Mouse (Mus musculus): ENCODE measurements at regions not wholly inside any gene's neighbourhood (a gene's known extent, or its start where the extent isn't known, plus 50 kb on each side); places are given as distances from the start of the nearest gene placed in this dataset.
A peak's percentile ranks its signal among the peaks of the same experiment; 100 is the strongest.

GRCm38 (mm10) chr2:72785365-72786043 lies 194.7 kb downstream of the Sp3 start:
- WGBS, result 89% methylated on average over 8 of the region's 8 CpGs
- no peak for TF ChIP-seq CTCF (IDR thresholded peaks at IDR 0.05; ENCODE audit: low read depth)
- TF ChIP-seq EP300 (IDR thresholded peaks at IDR 0.05; ENCODE audit: low read depth), result no peak
- Histone ChIP-seq H3K27me3 (ENCODE audit: control insufficient read depth, insufficient read depth, low read length) (no peaks in the 10 kb centered on the region), H3K4me2 (ENCODE audit: low read depth, low read length) (no peak overlapping the region), H3K27ac (ENCODE audit: low read depth) (no peak overlapping the region), H3K9ac (replicated peaks; ENCODE audit: low read depth, low read length) (no peak overlapping the region), H3K9me3 (replicated peaks; ENCODE audit: control insufficient read depth, low read length) (no peaks in the 10 kb centered on the region), H3K36me3 (replicated peaks; ENCODE audit: control insufficient read depth, insufficient read depth, low read length) (no peaks in the 10 kb centered on the region), H3K4me1 (ENCODE audit: control insufficient read depth, insufficient read depth) (peaks cover 9% of the 10 kb centered on the region; the same call in 1 of the 2 replicates), H3K4me3 (ENCODE audit: low read depth, low read length) (no peak overlapping the region)
- no peak for DNase-seq (ENCODE audit: low spot score)
- no peak for ATAC-seq (ENCODE audit: insufficient read depth, low read depth)

- Histone ChIP-seq H3K27me3 (ENCODE audit: control insufficient read depth, insufficient read depth, low read length) (no peaks in the 10 kb centered on the region), H3K4me1 (ENCODE audit: control insufficient read depth, insufficient read depth) (peaks cover 9% of the 10 kb centered on the region; the same call in 1 of the 2 replicates), H3K9ac (replicated peaks; ENCODE audit: low read depth, low read length) (no peak overlapping the region), H3K36me3 (replicated peaks; ENCODE audit: control insufficient read depth, insufficient read depth, low read length) (no peaks in the 10 kb centered on the region), H3K4me2 (ENCODE audit: low read depth, low read length) (no peak overlapping the region), H3K9me3 (replicated peaks; ENCODE audit: control insufficient read depth, low read length) (no peaks in the 10 kb centered on the region), H3K27ac (ENCODE audit: low read depth) (no peak overlapping the region), H3K4me3 (ENCODE audit: low read depth, low read length) (no peak overlapping the region)
- 50% methylated on average over 5 of the region's 5 CpGs for WGBS
- ATAC-seq (ENCODE audit: insufficient read depth, low read depth) (no peak), DNase-seq (ENCODE audit: low spot score) (peak; percentile 48)
- TF ChIP-seq CTCF (IDR thresholded peaks at IDR 0.05; ENCODE audit: low read depth) (no peak), EP300 (IDR thresholded peaks at IDR 0.05; ENCODE audit: low read depth) (no peak)
Measured at GRCm38 (mm10) chr2:72786044-72786737, 194.1 kb downstream of the Sp3 start.

- DNase-seq (ENCODE audit: low spot score) (no peak), ATAC-seq (ENCODE audit: insufficient read depth, low read depth) (no peak)
- Histone ChIP-seq H3K4me3 (ENCODE audit: low read depth, low read length) (no peak overlapping the region), H3K27me3 (ENCODE audit: control insufficient read depth, insufficient read depth, low read length) (no peaks in the 10 kb centered on the region), H3K27ac (ENCODE audit: low read depth) (no peak overlapping the region), H3K9me3 (replicated peaks; ENCODE audit: control insufficient read depth, low read length) (no peaks in the 10 kb centered on the region), H3K36me3 (replicated peaks; ENCODE audit: control insufficient read depth, insufficient read depth, low read length) (no peaks in the 10 kb centered on the region), H3K9ac (replicated peaks; ENCODE audit: low read depth, low read length) (no peak overlapping the region), H3K4me2 (ENCODE audit: low read depth, low read length) (no peak overlapping the region), H3K4me1 (ENCODE audit: control insufficient read depth, insufficient read depth) (peaks cover 9% of the 10 kb centered on the region; the same call in 1 of the 2 replicates)
- TF ChIP-seq EP300 (IDR thresholded peaks at IDR 0.05; ENCODE audit: low read depth) (no peak), CTCF (IDR thresholded peaks at IDR 0.05; ENCODE audit: low read depth) (no peak)
- WGBS, result 80% methylated on average over 3 of the region's 3 CpGs
Measured at GRCm38 (mm10) chr2:72787616-72788015, 192.6 kb downstream of the Sp3 start.

- H3K9me3 ChIP-seq (replicated peaks; ENCODE audit: control insufficient read depth, low read length), result no peaks in the 10 kb centered on the region
- H3K4me3 ChIP-seq (ENCODE audit: low read depth, low read length), result no peak overlapping the region
- no peak for DNase-seq (ENCODE audit: low spot score)
- H3K9ac ChIP-seq (replicated peaks; ENCODE audit: low read depth, low read length), result no peak overlapping the region
- no peaks in the 10 kb centered on the region for H3K36me3 ChIP-seq (replicated peaks; ENCODE audit: control insufficient read depth, insufficient read depth, low read length)
- no peak overlapping the region for H3K4me2 ChIP-seq (ENCODE audit: low read depth, low read length)
- 63% methylated on average over 3 of the region's 3 CpGs for WGBS
- no peaks in the 10 kb centered on the region for H3K27me3 ChIP-seq (ENCODE audit: control insufficient read depth, insufficient read depth, low read length)
- H3K27ac ChIP-seq (ENCODE audit: low read depth), result no peak overlapping the region
- no peak for ATAC-seq (ENCODE audit: insufficient read depth, low read depth)
- no peak for TF ChIP-seq CTCF (IDR thresholded peaks at IDR 0.05; ENCODE audit: low read depth)
- H3K4me1 ChIP-seq (ENCODE audit: control insufficient read depth, insufficient read depth), result no peaks in the 10 kb centered on the region
Measured at GRCm38 (mm10) chr2:72791496-72791895, 188.8 kb downstream of the Sp3 start.

DNA sequence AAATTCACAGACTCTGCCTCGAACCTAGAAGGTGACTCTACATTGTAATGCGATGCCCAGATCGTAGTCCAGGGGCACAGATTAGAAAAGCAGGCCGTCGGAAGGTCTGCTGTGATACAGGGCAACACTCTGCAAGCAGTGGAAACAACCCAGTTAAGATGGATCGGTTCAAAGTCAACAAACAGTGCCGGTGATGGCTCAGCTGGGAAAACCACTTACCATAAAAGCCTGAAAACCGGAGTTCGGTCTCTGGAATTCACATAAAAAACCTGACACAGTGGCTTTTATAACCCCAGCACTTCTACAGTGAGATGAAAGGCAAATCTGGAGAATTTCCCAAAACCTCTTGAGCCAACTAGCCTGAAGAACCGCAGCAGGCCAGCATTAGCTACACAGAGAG lies 186.8 kb downstream of the Sp3 start:
- no peak overlapping the region for H3K9ac ChIP-seq (replicated peaks; ENCODE audit: low read depth, low read length)
- H3K27me3 ChIP-seq (ENCODE audit: control insufficient read depth, insufficient read depth, low read length), result no peaks in the 10 kb centered on the region
- H3K4me2 ChIP-seq (ENCODE audit: low read depth, low read length), result no peak overlapping the region
- H3K36me3 ChIP-seq (replicated peaks; ENCODE audit: control insufficient read depth, insufficient read depth, low read length), result no peaks in the 10 kb centered on the region
- no peaks in the 10 kb centered on the region for H3K4me1 ChIP-seq (ENCODE audit: control insufficient read depth, insufficient read depth)
- no peak for DNase-seq (ENCODE audit: low spot score)
- no peaks in the 10 kb centered on the region for H3K9me3 ChIP-seq (replicated peaks; ENCODE audit: control insufficient read depth, low read length)
- ATAC-seq (ENCODE audit: insufficient read depth, low read depth), result no peak
- no peak overlapping the region for H3K4me3 ChIP-seq (ENCODE audit: low read depth, low read length)
- TF ChIP-seq EP300 (IDR thresholded peaks at IDR 0.05; ENCODE audit: low read depth) (no peak), CTCF (IDR thresholded peaks at IDR 0.05; ENCODE audit: low read depth) (no peak)
- WGBS, result 71% methylated on average over 10 of the region's 10 CpGs
- no peak overlapping the region for H3K27ac ChIP-seq (ENCODE audit: low read depth)

Data from heart, postnatal 0 days (tissue).